Mouse (Mus musculus) c-Kit-positive CD71-positive TER-119-negative erythroid progenitor cells, embryonic 14.5 days (primary cell): Measurements from ENCODE around the gene Gss.
"Not testable (repeated sequence)": the region's sequence is repeated elsewhere in the genome, so short reads cannot be mapped to it uniquely, and the experiment has no call there.

Source experiments
- DNase-seq: peaks from one replicate; pipeline ENCODE4 v3.0.0-alpha.2; 2013; ENCODE audit warnings: low read depth

The Gss gene

GRCm38 (mm10) chr2:155616971-155617370, 24.4 kb upstream of the Gss start:
- no peak for DNase-seq

- DNase-seq: no peak
These were observed 21.3 kb upstream of the Gss start for GRCm38 (mm10) chr2:155613953-155614352.

GRCm38 (mm10) chr2:155613326-155613755, 20.7 kb upstream of the Gss start:
- DNase-seq: peak; percentile 96

DNA sequence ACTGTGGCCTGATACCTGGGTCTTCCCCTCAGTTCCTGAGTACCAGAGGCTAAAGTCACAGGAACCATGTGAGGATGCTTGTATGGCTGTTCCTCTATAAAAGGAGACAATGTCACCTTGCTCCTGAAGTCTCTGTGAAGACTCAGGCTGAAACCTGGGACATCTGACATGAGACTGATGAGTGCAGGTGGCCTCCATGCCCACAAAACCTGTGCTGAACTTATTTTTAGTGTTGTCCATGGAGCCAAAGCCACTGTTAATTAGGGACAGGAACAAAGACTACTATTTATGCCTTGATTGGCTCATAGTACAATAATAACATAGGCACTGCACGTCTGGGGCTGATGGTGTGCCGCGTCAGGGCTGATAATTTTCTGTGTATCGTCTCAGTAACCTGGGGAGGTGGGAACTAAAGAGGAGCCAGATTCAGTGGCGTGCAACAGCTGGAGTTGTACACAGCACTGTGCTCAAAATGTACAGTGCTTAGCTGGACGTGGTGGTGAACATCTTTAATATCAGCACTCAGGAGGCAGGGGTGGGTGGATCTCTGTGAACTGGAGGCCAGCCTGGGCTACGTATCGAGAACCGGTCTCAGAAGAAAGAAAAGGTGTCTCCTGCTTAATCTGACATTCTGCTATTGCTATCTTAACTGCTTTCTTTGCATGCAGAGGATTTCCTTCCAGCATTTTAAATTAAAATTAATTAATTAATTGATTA, 19.4 kb upstream of the Gss start:
- DNase-seq: no peak

- DNase-seq: no peak
These were observed 18.4 kb upstream of the Gss start, which contains the start of gene Myh7b for GRCm38 (mm10) chr2:155610978-155611377. Gene Myh7b, plus strand, starts transcription at chr2:155611212.

DNA sequence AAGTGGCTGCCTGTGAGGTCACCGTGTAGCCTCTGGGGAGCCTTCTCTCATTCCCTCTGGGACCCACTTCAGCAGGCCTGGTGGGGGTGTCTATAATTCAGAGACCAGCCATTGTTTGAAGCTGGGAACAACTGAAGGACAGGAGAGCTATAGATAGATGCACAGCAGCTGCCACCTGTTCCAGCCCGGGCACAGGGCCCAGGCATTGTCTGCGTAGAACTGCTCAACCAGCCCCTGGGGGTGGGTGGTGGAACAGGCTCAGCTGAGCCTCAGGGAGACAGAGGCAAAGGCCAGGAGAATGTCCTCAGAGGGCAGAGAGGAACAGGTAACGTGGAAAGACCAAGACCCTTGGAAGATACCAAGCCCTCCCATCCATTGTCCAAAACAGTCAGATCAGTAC, 13.8 kb upstream of the Gss start:
- DNase-seq: no peak

DNA sequence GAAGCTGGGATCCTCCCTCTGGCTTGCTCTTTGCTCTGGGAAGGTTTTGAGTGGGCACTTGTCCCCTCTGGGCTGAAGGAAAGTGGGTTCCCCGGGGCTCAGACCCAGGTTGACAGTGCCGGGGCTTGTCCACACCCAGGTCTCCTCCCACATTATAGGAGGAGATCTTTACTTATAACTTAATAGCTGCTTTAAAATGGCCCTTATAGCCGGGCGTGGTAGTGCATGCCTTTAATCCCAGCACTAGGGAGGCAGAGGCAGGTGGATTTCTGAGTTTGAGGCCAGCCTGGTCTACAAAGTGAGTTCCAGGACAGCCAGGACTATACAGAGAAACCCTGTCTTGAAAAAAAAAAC, 12.6 kb upstream of the Gss start:
- not testable (repeated sequence) for DNase-seq

- DNase-seq: peak; percentile 72
These were observed 12.1 kb upstream of the Gss start for GRCm38 (mm10) chr2:155604560-155605235.

DNA sequence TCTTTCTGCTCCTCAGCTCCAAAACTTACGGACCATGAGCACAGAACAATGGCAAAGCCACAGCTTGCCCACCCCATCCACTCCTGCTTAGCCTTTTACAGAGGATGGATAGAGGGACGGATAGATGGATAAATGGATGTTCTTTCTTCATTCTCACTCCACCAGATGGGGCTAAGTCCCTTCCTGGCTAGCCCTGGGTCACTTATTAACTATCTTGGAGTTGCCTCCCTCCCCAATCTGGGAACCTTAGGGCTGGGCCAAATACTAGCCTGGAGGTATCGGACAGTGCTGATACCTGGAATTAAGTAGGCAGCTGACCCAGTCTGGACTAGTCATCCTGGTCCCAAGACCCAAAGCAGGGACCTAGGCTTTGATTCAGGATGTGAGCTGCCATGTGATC, 11.1 kb upstream of the Gss start:
- DNase-seq: no peak

DNA sequence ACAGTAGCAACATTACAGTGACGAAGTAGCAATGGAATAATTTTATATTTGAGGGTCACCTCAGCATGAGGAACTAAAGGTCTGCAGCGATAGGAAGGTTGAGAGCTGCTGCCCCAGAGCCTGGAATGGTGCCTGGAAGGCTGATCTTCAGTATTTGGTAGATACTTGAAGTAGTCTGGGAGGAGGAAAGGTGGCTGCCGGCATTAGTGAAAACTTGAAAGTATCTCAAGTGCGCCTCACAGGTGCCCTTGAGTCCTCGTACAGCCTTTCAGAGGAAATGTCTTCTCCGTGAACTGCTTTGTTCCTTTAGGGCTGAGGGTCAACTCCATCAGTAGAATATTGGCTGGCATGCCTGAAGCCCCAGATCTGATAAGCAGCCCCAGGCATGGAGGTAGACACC, 2.9 kb upstream of the Gss start:
- DNase-seq: no peak

DNA sequence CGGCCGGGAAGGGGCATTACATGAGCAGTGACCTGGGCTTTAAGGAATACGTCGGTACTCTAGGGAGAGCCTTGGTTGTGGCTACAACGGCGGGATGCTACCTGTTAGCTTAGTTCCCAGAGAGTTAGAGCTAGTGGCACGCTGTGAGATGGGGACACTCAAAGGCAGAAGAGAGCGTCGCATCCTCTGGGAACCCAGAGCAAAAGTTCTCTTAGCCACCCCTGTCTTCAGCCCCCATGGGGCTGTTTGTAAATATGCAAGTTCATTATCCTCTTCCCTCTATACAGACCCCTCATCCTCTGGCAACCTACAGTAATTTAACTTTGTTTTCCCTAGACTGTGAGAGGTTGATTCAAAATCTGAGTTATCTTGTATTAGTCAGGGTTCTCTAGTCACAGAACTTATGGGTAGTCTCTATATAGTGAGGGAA, 259 bp upstream of the Gss start:
- no peak for DNase-seq

DNA sequence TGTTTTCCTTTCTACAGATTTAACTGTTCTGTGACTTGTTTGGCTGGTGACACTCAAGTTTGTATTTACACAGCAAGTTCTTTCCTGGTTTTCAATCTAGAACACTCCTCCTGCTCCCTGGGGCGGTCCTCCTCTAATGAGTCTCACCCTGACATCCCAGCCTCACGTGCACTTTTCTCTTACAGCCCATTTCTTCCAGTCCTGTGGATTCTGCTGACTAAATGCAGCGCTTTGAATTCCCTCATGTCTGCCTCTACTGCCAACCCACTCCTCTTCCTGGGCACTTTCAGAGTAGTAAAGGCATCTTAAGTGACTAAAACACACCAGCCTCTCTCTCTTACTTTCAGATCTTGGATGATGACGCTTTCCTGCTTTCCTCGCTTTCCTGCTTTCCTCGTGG, 934 bp downstream of the Gss start:
- DNase-seq: no peak

GRCm38 (mm10) chr2:155590876-155591275, 1.7 kb downstream of the Gss start:
- no peak for DNase-seq

DNA sequence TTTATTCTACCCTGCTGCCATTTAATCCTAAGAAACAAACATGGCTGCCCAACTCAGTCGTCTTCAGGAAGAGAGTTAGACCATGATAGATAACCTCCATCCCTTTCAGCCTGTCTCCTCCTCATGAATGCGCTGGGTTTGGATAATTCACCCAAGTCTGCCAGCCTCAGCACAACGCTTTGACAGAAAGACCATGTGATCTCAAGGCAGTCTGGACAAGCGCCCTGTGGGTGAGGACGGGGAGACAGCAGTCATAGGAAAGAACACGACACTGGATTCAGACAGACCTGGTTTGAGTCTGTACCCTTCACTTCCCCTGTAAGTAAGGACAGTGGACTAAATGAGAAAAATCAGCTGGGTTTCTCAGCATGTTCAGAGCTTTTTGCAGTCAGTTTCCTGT, 3.1 kb downstream of the Gss start:
- no peak for DNase-seq

- DNase-seq: no peak
These were observed 4.5 kb downstream of the Gss start for GRCm38 (mm10) chr2:155588136-155588535.

- no peak for DNase-seq
These were observed 7.1 kb downstream of the Gss start for GRCm38 (mm10) chr2:155585486-155585885.

DNA sequence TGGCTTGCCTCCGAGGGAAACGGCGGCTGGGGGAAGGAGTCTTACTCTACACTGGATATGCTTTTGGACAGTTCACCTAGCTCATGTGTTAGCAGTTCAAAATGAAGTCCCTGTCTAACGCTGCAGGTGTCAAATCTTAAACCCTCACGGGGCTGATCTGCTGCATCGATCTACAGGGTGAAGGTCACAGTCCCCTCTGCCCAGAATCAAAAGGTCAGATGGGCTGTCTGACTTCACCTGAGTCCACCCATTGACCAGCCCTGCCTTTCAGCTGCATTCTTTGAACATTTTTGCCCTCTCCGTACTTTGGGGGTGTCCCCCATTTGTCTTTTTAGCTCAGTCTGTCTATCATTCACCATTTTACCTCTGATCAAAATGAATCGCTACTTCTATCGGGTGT, 7.5 kb downstream of the Gss start:
- no peak for DNase-seq

GRCm38 (mm10) chr2:155583927-155584530, 8.6 kb downstream of the Gss start:
- DNase-seq: no peak

GRCm38 (mm10) chr2:155582996-155583395, 9.6 kb downstream of the Gss start:
- no peak for DNase-seq

DNA sequence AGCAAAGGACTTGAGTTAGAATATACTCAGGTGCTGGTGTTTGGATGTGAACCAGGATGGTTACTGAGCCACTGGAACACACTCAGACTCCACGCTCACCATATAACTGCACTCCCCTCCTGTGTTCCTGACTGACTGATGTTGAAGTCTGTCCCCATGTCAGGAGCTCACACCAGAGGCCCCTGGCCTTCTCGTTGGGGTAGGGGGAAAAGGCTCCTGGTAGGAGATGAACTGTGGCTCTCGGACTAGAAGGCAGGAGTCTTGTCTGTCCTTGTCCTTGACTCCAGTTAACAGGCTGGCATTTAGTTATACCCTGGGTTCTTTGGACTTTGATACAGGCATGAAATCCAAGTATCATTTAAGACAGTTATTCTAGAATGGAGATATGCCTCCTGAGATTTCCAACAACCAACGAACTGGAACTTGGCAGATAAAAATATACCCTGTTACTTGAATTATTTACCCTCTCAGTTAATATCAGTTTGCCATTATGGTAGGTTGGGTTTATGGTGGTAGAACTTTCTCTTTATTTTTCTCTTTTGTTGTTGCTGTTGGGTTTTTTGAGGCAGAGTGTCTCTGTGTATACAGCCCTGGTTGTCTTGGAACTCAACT, 10.1 kb downstream of the Gss start:
- DNase-seq: no peak

DNA sequence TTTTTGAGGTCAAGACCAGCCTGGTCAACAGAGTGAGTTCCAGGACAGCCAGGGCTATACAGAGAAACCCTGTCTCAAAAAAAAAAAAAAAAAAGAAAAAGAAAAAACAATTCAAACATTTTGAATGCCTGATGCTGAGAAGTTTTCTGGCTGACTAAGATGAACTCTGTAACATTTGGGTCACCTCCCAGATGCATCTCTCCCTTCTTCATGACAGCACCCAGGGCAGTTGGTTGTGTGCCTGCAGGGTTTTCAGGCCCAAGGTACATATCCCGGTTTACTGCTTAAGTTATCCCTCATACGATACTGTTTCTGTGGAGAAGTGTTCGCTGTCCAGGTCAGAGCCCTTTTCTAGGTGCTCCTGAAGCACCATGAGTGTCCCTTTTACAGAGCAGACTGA, 12.3 kb downstream of the Gss start:
- DNase-seq: no peak

- no peak for DNase-seq
These were observed 16.0 kb downstream of the Gss start for GRCm38 (mm10) chr2:155576656-155577055.

DNA sequence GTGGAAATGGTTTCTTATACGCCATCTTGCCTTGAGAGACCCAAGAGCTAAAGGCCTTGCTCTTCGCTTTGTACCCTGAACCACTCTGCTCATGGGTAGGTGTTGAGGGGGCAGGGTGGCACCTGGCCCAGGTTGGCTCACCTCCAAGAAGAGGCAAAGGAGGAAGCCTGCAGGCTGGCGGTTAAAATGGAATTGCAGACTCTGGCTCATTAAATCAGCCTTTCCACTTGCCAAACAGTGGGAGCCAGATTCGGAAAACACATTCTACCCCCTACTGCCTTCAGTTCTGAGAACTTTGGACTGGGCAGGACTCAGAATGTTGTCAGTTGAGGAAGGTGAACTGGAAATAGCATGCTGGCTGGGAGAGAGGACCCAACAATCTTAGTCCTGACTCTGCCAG, 17.9 kb downstream of the Gss start:
- DNase-seq: no peak
